Mouse (Mus musculus): Measurements from ENCODE around the gene Msx1.

The Msx1 gene

DNA sequence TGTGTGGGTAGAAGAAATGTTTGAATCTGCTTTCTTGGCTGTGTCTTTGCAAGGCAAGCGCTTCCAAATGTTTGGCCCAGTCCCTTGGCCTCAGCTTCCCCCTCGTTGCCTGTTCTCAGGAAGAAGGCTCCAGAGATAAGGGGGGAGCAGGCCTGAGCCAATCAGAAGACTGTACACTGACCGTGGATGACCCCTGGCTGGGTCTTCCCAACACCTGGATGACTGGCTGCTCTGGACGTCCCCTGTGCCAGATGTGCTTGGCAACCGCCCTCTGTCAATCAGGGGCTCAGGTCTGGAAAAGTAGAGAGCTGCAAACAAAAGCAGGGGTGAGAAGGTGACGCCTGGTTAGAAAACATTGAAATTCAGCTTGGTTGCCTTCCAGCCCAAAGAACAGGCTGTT lies 27.1 kb downstream of the Msx1 start:
- no peak for DNase-seq (ENCODE audit: low read depth, low spot score)

GRCm38 (mm10) chr5:37796751-37797150 lies 27.6 kb downstream of the Msx1 start:
- no peak for DNase-seq (ENCODE audit: low read depth, low spot score)

- no peak for DNase-seq (ENCODE audit: low read depth, low spot score)
These were observed 28.7 kb downstream of the Msx1 start for GRCm38 (mm10) chr5:37795691-37796090.

- DNase-seq (ENCODE audit: low read depth, low spot score), result no peak
These were observed 32.2 kb downstream of the Msx1 start for GRCm38 (mm10) chr5:37792154-37792553.

- no peak for DNase-seq (ENCODE audit: low read depth, low spot score)
These were observed 39.5 kb downstream of the Msx1 start for GRCm38 (mm10) chr5:37784847-37785391.

- DNase-seq (ENCODE audit: low read depth, low spot score), result no peak
These were observed 41.1 kb downstream of the Msx1 start for GRCm38 (mm10) chr5:37783306-37783705.

DNA sequence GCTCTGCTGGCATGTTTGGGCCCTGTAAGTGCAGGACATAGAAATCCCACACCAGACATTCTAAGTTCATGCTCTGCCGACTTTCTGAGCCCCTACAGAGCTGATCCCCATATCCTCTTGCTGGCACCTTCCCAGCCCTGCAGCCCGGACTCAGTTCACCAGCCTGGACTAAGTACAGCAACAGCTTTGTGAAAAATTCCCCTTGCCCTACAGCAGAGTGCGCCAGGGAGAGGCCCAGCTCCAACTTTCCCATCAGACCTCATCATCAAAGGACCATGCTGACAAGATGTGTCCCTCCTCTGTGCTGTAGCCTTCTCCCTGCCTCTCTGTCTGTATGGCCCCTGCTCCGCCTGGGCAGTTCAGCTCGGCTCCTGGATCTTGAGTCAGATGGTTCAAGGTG lies 48.7 kb downstream of the Msx1 start:
- DNase-seq (ENCODE audit: low read depth, low spot score), result no peak

GRCm38 (mm10) chr5:37774011-37774410 lies 50.4 kb downstream of the Msx1 start:
- DNase-seq (ENCODE audit: low read depth, low spot score), result no peak

DNA sequence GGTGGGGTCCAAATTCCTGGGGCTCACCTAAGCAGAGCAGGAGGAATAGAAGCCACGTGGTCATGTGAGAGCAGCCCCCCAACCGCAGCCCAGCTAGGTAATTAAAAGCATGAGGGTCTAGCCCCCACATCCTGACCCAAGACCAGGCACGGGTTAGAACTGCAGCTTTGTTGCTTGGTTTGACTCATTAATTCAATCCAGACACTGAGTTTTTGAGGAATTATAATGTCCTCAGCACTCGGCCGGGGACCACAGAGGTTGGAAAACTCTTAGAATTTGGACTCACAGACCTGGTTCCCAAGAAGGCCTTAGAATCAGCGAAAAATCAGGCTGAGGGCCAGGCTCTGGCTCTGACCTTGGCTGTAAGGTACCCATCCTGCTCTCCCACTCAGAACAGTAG lies 53.5 kb downstream of the Msx1 start:
- no peak for DNase-seq (ENCODE audit: low read depth, low spot score)

All from WW6 (cell line).